Mouse (Mus musculus) liver, postnatal 0 days (tissue): ENCODE results near the gene Slc35f2. TPM values are rescaled to one million over a fixed set of nuclear protein-coding genes. Genes with fewer than 3 reads are reported as not detected.

Experiments used
- ATAC-seq: fragments of 200-750 bp; cut with Nextera tagmentation; 2 replicates; pipeline ENCODE4 v1.8.0; 2017; ENCODE audit warnings: mild to moderate bottlenecking, moderate library complexity
- DNase-seq: peaks from one replicate; pipeline ENCODE4 v3.0.0-alpha.2; 2016
- H3K27ac ChIP-seq: fragments of 300-500 bp; sonication (generic); 2 replicates; pipeline ENCODE4 v1.5.1; 2014; ENCODE audit warnings: antibody characterized with exemption, moderate library complexity, mild to moderate bottlenecking, low read depth
- H3K27me3 ChIP-seq: fragments of 300-500 bp; sonication (generic); 2 replicates; pipeline ENCODE4 v1.6.1; 2014; ENCODE audit warnings: low read length, control low read depth, mixed read lengths; ENCODE audit not compliant: insufficient read depth
- H3K36me3 ChIP-seq: fragments of 300-500 bp; sonication (generic); replicated peaks from 2 replicates; pipeline ENCODE4 v1.6.1; 2014; ENCODE audit warnings: mild to moderate bottlenecking, control low read depth, low read length, moderate library complexity, mixed read lengths; ENCODE audit not compliant: insufficient read depth
- H3K4me1 ChIP-seq: fragments of 300-500 bp; sonication (generic); 2 replicates; pipeline ENCODE4 v1.6.1; 2014; ENCODE audit warnings: antibody characterized with exemption, mild to moderate bottlenecking, control low read depth; ENCODE audit not compliant: insufficient read depth
- H3K4me2 ChIP-seq: fragments of 300-500 bp; sonication (generic); 2 replicates; pipeline ENCODE4 v1.6.1; 2014; ENCODE audit warnings: low read depth, mild to moderate bottlenecking, low read length, moderate library complexity, mixed read lengths
- H3K4me3 ChIP-seq: fragments of 300-500 bp; sonication (generic); 2 replicates; pipeline ENCODE4 v1.5.1; 2014; ENCODE audit warnings: low read depth, low read length
- H3K9ac ChIP-seq: fragments of 300-500 bp; sonication (generic); replicated peaks from 2 replicates; pipeline ENCODE4 v1.6.1; 2014; ENCODE audit warnings: mild to moderate bottlenecking, moderate library complexity
- H3K9me3 ChIP-seq: fragments of 300-500 bp; sonication (generic); 2 replicates; pipeline ENCODE4 v1.6.1; 2016; ENCODE audit warnings: mild to moderate bottlenecking, control low read depth, low read length, mixed read lengths
- CTCF ChIP-seq: sonication (generic); IDR thresholded peaks from 2 replicates; pipeline ENCODE4 v1.5.1; 2016; ENCODE audit warnings: antibody characterized with exemption, low read depth
- EP300 ChIP-seq: IDR thresholded peaks from 2 replicates; pipeline ENCODE4 v1.6.1; 2016; ENCODE audit warnings: antibody characterized with exemption, low read depth, mild to moderate bottlenecking
- WGBS: fragments of 180-500 bp; shearing (Covaris S2); extraction: QIAGEN DNeasy Blood & Tissue Kit; methylation state at CpG from one replicate; pipeline ENCODE4 v1.1.7; 2014; ENCODE audit not compliant: insufficient replicate concordance; 5-methylcytosine and 5-hydroxymethylcytosine counted together
- polyA plus RNA-seq: library from polyadenylated mRNA; unstranded; fragments of >200 nt; fragmentation: Nextera tagmentation; extraction: Ambion mirVana; gene quantifications from 2 replicates; pipeline ENCODE4 v1.2.1, GENCODE M21; 2015

The Slc35f2 gene
- polyA plus RNA-seq, 1 experiment from 2014 or later, result 0.22 TPM

DNA sequence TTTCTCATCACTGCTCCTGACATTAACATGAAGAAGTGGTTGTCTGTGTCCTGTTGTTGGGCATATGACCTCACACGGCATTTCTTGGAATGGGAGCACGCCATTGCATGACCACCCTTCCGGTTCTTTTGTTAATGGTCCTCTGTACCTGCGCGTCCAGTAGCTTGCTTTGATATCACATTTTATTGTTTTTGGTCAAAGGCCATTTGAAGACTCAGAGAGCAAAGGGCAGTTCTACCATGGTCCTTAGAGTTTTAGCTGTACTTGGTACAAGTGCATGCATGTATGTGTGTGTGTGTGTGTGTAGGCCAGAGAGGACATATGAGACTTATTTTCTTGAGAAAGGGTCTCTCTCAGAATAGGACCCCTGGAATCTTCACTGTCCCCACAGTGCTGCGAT, 42.1 kb downstream of the Slc35f2 start:
- no peaks in the 10 kb centered on the region for H3K4me1 ChIP-seq
- H3K4me2 ChIP-seq, result no peak overlapping the region
- TF ChIP-seq CTCF (no peak), EP300 (no peak)
- no peaks in the 10 kb centered on the region for H3K27me3 ChIP-seq
- H3K9me3 ChIP-seq, result no peaks in the 10 kb centered on the region
- no peak overlapping the region for H3K4me3 ChIP-seq
- DNase-seq (no peak), ATAC-seq (no peak)
- no peak overlapping the region for H3K27ac ChIP-seq
- 86% methylated on average over 6 of the region's 6 CpGs for WGBS
- no peaks in the 10 kb centered on the region for H3K36me3 ChIP-seq
- no peak overlapping the region for H3K9ac ChIP-seq

- WGBS, result 23% methylated on average over 4 of the region's 4 CpGs
- ATAC-seq, result no peak
- Histone ChIP-seq H3K4me2 (no peak overlapping the region), H3K27me3 (no peaks in the 10 kb centered on the region), H3K4me1 (no peaks in the 10 kb centered on the region), H3K4me3 (no peak overlapping the region), H3K27ac (no peak overlapping the region), H3K36me3 (no peaks in the 10 kb centered on the region), H3K9me3 (no peaks in the 10 kb centered on the region), H3K9ac (no peak overlapping the region)
- peak; percentile 63 for DNase-seq
- peak; percentile 83 for TF ChIP-seq CTCF
- no peak for TF ChIP-seq EP300
Observed at GRCm38 (mm10) chr9:53818760-53819159, 47.4 kb downstream of the Slc35f2 start.

DNA sequence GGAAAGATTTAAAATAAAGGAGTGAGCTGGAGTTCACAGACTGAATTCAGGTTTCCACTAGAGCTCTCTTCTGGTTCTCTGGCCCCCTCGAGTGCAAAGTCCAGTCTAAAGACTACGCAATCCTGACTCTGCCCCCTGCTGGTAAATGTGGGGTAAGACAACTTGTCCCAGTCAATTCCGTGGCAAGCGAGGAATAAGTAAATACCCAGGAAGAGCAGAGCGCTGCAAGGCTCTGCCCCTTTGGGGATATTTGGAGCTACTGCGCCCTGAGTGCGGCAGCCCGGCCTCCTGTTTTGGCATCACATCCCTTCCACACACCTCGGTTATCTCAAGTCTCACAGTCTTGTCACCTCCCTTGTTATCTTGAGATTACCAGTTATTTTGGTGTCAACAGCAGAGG, 54.0 kb downstream of the Slc35f2 start:
- ATAC-seq (no peak), DNase-seq (peak; percentile 21)
- Histone ChIP-seq H3K9me3 (no peaks in the 10 kb centered on the region), H3K4me2 (no peak overlapping the region), H3K27ac (no peak overlapping the region), H3K4me3 (no peak overlapping the region), H3K36me3 (no peaks in the 10 kb centered on the region), H3K9ac (no peak overlapping the region), H3K4me1 (0 out of 2 replicates have a peak, but pooled peaks cover 6% of the 10 kb centered on the region), H3K27me3 (0 out of 2 replicates have a peak, but pooled peaks cover 6% of the 10 kb centered on the region)
- TF ChIP-seq EP300 (no peak), CTCF (peak; percentile 73)
- WGBS, result 4% methylated on average over 9 of the region's 9 CpGs

- peak overlapping the region; percentile 74 for H3K4me2 ChIP-seq
- H3K9me3 ChIP-seq, result no peaks in the 10 kb centered on the region
- ATAC-seq (no peak), DNase-seq (peak; percentile 18)
- peak overlapping the region; percentile 59 for H3K9ac ChIP-seq
- 0 out of 2 replicates have a peak, but pooled peaks cover 6% of the 10 kb centered on the region for H3K4me1 ChIP-seq
- H3K36me3 ChIP-seq, result no peaks in the 10 kb centered on the region
- peak overlapping the region; percentile 46 for H3K4me3 ChIP-seq
- 0 out of 2 replicates have a peak, but pooled peaks cover 6% of the 10 kb centered on the region for H3K27me3 ChIP-seq
- H3K27ac ChIP-seq, result no peak overlapping the region
- TF ChIP-seq EP300 (no peak), CTCF (peak; percentile 42)
- WGBS, result 16% methylated on average over 14 of the region's 14 CpGs
Observed at GRCm38 (mm10) chr9:53829081-53829865, 57.9 kb downstream of the Slc35f2 start.

GRCm38 (mm10) chr9:53829866-53830209, 58.5 kb downstream of the Slc35f2 start:
- H3K36me3 ChIP-seq, result no peaks in the 10 kb centered on the region
- DNase-seq (no peak), ATAC-seq (no peak)
- H3K4me1 ChIP-seq, result 0 out of 2 replicates have a peak, but pooled peaks cover 6% of the 10 kb centered on the region
- H3K4me3 ChIP-seq, result peak overlapping the region; percentile 46
- peak overlapping the region; percentile 74 for H3K4me2 ChIP-seq
- H3K27me3 ChIP-seq, result 0 out of 2 replicates have a peak, but pooled peaks cover 5% of the 10 kb centered on the region
- WGBS, result 31% methylated on average over 2 of the region's 2 CpGs
- peak overlapping the region; percentile 59 for H3K9ac ChIP-seq
- no peaks in the 10 kb centered on the region for H3K9me3 ChIP-seq
- no peak for TF ChIP-seq CTCF
- TF ChIP-seq EP300, result no peak
- H3K27ac ChIP-seq, result no peak overlapping the region

DNA sequence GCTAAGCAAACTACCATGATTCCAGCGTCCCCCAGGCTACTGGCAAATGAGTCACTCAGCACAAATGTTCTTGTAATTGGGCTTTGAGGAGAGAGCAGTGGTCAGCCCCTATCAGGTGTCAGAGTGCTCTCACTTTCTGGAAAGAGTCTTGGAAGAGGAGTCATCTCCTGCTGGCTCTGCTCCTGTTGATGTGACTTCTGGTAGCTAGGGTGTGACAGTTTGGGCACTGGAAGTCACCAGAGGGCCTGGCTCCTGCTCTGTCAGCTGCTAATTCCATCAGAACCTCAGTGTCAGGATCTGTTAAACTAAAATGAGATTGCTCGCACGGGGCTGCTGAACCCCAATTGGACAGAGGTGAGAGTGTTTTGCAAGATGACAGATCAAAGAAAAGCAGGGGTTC, 63.7 kb downstream of the Slc35f2 start:
- Histone ChIP-seq H3K27me3 (no peaks in the 10 kb centered on the region), H3K4me3 (no peak overlapping the region), H3K4me1 (no peaks in the 10 kb centered on the region), H3K27ac (no peak overlapping the region), H3K36me3 (no peaks in the 10 kb centered on the region), H3K9me3 (no peaks in the 10 kb centered on the region), H3K9ac (no peak overlapping the region), H3K4me2 (no peak overlapping the region)
- DNase-seq, result no peak
- no peak for TF ChIP-seq CTCF
- no peak for TF ChIP-seq EP300
- no peak for ATAC-seq
- 52% methylated on average over 3 of the region's 3 CpGs for WGBS

DNA sequence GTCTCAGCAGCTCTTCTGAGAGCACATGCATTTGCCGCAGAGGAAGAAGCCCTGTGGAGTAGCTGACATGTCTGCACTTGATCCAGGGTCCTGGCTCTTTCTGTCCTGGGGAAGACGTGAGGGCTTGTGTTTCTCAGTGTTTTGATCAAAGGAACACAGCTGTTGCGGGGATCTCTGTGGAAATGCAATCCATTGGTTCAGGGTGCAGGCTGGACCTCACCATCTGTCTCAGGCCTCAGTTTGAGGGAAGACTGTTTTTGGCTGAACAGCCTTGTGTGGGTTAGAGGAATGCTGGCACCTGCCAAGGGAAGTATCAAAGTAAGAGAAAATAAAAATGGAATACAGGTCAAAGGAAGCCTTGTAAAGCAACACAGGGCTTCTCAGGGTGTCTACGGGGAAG, 64.6 kb downstream of the Slc35f2 start:
- Histone ChIP-seq H3K9me3 (no peaks in the 10 kb centered on the region), H3K9ac (no peak overlapping the region), H3K4me3 (no peak overlapping the region), H3K4me2 (no peak overlapping the region), H3K4me1 (no peaks in the 10 kb centered on the region), H3K27ac (no peak overlapping the region), H3K36me3 (no peaks in the 10 kb centered on the region), H3K27me3 (no peaks in the 10 kb centered on the region)
- ATAC-seq (no peak), DNase-seq (no peak)
- 63% methylated on average over 4 of the region's 4 CpGs for WGBS
- TF ChIP-seq CTCF (no peak), EP300 (no peak)
